Mouse (Mus musculus) erythroblast, embryonic 14.5 days (primary cell): ENCODE data around the gene Adamts15.

Experiments
- GATA1 ChIP-seq: IDR thresholded peaks from 2 replicates; pipeline ENCODE4 v1.6.1; 2012; ENCODE audit warnings: low read length, inconsistent platforms, mixed read lengths
- TAL1 ChIP-seq: IDR thresholded peaks from 3 replicates; pipeline ENCODE4 v1.6.1; 2012; ENCODE audit warnings: low read length, inconsistent platforms, mixed read lengths

GRCm38 (mm10) chr9:30950592-30950991 lies 28.3 kb upstream of the Adamts15 start:
- no peak for TF ChIP-seq GATA1
- no peak for TF ChIP-seq TAL1
